Mouse (Mus musculus) neural tube, embryonic 10.5 days (tissue): ENCODE measurements around the gene Stk33.

Experiments used
- DNase-seq: peaks from one replicate; pipeline ENCODE4 v3.0.0-alpha.2; 2017; ENCODE audit warnings: low spot score; ENCODE audit errors: extremely low spot score

The Stk33 gene

GRCm38 (mm10) chr7:109357877-109358276 lies 81.0 kb downstream of the Stk33 start:
- no peak for DNase-seq

- no peak for DNase-seq
Observed at GRCm38 (mm10) chr7:109347241-109347640, 91.6 kb downstream of the Stk33 start.

- DNase-seq, result no peak
Observed at GRCm38 (mm10) chr7:109331722-109332121, 107.2 kb downstream of the Stk33 start.

GRCm38 (mm10) chr7:109328772-109329171 lies 110.1 kb downstream of the Stk33 start:
- DNase-seq, result no peak

- DNase-seq, result no peak
Observed at GRCm38 (mm10) chr7:109326813-109327212, 112.1 kb downstream of the Stk33 start.

- no peak for DNase-seq
Observed at GRCm38 (mm10) chr7:109325731-109326130, 113.2 kb downstream of the Stk33 start.

- no peak for DNase-seq
Observed at GRCm38 (mm10) chr7:109325169-109325568, 113.7 kb downstream of the Stk33 start.

GRCm38 (mm10) chr7:109309506-109309905 lies 129.4 kb downstream of the Stk33 start:
- DNase-seq, result no peak

- DNase-seq, result no peak
Observed at GRCm38 (mm10) chr7:109295807-109296206, 143.1 kb downstream of the Stk33 start.

- no peak for DNase-seq
Observed at GRCm38 (mm10) chr7:109295351-109295750, 143.5 kb downstream of the Stk33 start.

- DNase-seq, result no peak
Observed at GRCm38 (mm10) chr7:109290501-109290900, 148.4 kb downstream of the Stk33 start.

GRCm38 (mm10) chr7:109289106-109289505 lies 149.8 kb downstream of the Stk33 start:
- DNase-seq, result no peak

GRCm38 (mm10) chr7:109282106-109282505 lies 156.8 kb downstream of the Stk33 start:
- no peak for DNase-seq

- peak; percentile 13 for DNase-seq
Observed at GRCm38 (mm10) chr7:109276622-109277021, 162.3 kb downstream of the Stk33 start.

- DNase-seq, result no peak
Observed at GRCm38 (mm10) chr7:109275901-109276300, 163.0 kb downstream of the Stk33 start.

GRCm38 (mm10) chr7:109275151-109275550 lies 163.7 kb downstream of the Stk33 start:
- no peak for DNase-seq

GRCm38 (mm10) chr7:109274289-109274688 lies 164.6 kb downstream of the Stk33 start:
- DNase-seq, result no peak

- no peak for DNase-seq
Observed at GRCm38 (mm10) chr7:109269046-109269445, 169.8 kb downstream of the Stk33 start.

- no peak for DNase-seq
Observed at GRCm38 (mm10) chr7:109267370-109267769, 171.5 kb downstream of the Stk33 start.

GRCm38 (mm10) chr7:109266181-109266580 lies 172.7 kb downstream of the Stk33 start:
- DNase-seq, result no peak

- DNase-seq, result no peak
Observed at GRCm38 (mm10) chr7:109265606-109266005, 173.3 kb downstream of the Stk33 start.

GRCm38 (mm10) chr7:109255506-109256352 lies 183.2 kb downstream of the Stk33 start:
- peak; percentile 48 for DNase-seq

GRCm38 (mm10) chr7:109251418-109251817 lies 187.5 kb downstream of the Stk33 start:
- no peak for DNase-seq
